Mouse (Mus musculus): ENCODE measurements around the gene 1700016K19Rik.

- no peak for TF ChIP-seq HCFC1 (IDR thresholded peaks at IDR 0.05; ENCODE audit: borderline replicate concordance, insufficient read depth, low read length)
- TF ChIP-seq MAFK (IDR thresholded peaks at IDR 0.05; ENCODE audit: insufficient read depth, low read depth, low read length): no peak
- TF ChIP-seq CHD2 (IDR thresholded peaks at IDR 0.05; ENCODE audit: low read depth, low read length): no peak
- TF ChIP-seq ZNF384 (IDR thresholded peaks at IDR 0.05; ENCODE audit: low read depth, low read length): no peak
- TF ChIP-seq ZC3H11A (IDR thresholded peaks at IDR 0.05; ENCODE audit: borderline replicate concordance, low read depth, low read length): no peak
These were observed 31.0 kb upstream of the 1700016K19Rik start for GRCm38 (mm10) chr11:75968761-75969160.
